Mouse (Mus musculus) forebrain, embryonic 13.5 days (tissue): ENCODE measurements at regions not wholly inside any gene's neighbourhood (a gene's known extent, or its start where the extent isn't known, plus 50 kb on each side); places are given as distances from the start of the nearest gene placed in this dataset.
A peak's percentile ranks its signal among the peaks of the same experiment; 100 is the strongest.

Experiments used
- ATAC-seq: fragments of 200-750 bp; cut with Nextera tagmentation; 2 replicates; pipeline ENCODE4 v1.8.0; 2017
- H3K27ac ChIP-seq: fragments of 300-500 bp; sonication (generic); 2 replicates; pipeline ENCODE4 v1.5.1; 2015; ENCODE audit warnings: inconsistent platforms, mild to moderate bottlenecking, moderate library complexity
- H3K27me3 ChIP-seq: fragments of 300-500 bp; sonication (generic); 2 replicates; pipeline ENCODE4 v1.6.1; 2015; ENCODE audit warnings: mild to moderate bottlenecking, inconsistent platforms
- H3K36me3 ChIP-seq: fragments of 300-500 bp; sonication (generic); 2 replicates; pipeline ENCODE4 v1.6.1; 2015; ENCODE audit warnings: mild to moderate bottlenecking, inconsistent platforms; ENCODE audit not compliant: poor library complexity, severe bottlenecking
- H3K4me1 ChIP-seq: fragments of 300-500 bp; sonication (generic); 2 replicates; pipeline ENCODE4 v1.6.1; 2015; ENCODE audit warnings: inconsistent platforms
- H3K4me2 ChIP-seq: fragments of 300-500 bp; sonication (generic); 2 replicates; pipeline ENCODE4 v1.6.1; 2015; ENCODE audit warnings: inconsistent platforms, mild to moderate bottlenecking, moderate library complexity
- H3K4me3 ChIP-seq: fragments of 300-500 bp; sonication (generic); 2 replicates; pipeline ENCODE4 v1.5.1; 2015; ENCODE audit warnings: mild to moderate bottlenecking, inconsistent platforms
- H3K9ac ChIP-seq: fragments of 300-500 bp; sonication (generic); 2 replicates; pipeline ENCODE4 v1.6.1; 2015; ENCODE audit warnings: mild to moderate bottlenecking, inconsistent platforms
- H3K9me3 ChIP-seq: fragments of 300-500 bp; sonication (generic); replicated peaks from 2 replicates; pipeline ENCODE4 v1.6.1; 2016; ENCODE audit warnings: inconsistent platforms
- WGBS: fragments of 180-500 bp; shearing (Covaris S2); methylation state at CpG from one replicate; pipeline ENCODE4 v1.1.7; 2015; 5-methylcytosine and 5-hydroxymethylcytosine counted together

DNA sequence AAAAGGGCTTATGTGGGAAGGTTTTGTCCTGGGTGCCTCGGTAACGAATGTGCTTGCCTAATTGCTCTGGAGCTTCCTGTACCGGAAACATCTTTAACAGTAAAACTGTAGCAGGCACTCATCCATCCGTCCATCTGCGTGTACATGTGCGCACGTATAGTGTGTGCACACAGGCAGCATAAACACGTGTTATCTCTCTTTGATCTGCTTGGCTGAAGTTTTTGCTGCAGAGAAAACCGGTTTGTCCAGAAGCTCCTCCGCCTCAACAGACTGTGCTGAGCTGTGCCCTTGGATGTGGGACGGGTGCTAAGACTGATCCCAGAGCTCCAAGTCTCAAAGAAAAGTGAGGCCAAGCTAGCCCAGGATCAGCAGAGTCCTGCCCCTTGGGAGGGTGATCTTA, 305.3 kb downstream of the Gadd45g start:
- no peak for ATAC-seq
- H3K4me1 ChIP-seq, result peaks cover 24% of the 10 kb centered on the region
- no peak overlapping the region for H3K9ac ChIP-seq
- no peaks in the 10 kb centered on the region for H3K27me3 ChIP-seq
- no peaks in the 10 kb centered on the region for H3K36me3 ChIP-seq
- 75% methylated on average over 11 of the region's 11 CpGs for WGBS
- H3K9me3 ChIP-seq, result no peaks in the 10 kb centered on the region
- H3K27ac ChIP-seq, result no peak overlapping the region
- no peak overlapping the region for H3K4me2 ChIP-seq
- no peak overlapping the region for H3K4me3 ChIP-seq

DNA sequence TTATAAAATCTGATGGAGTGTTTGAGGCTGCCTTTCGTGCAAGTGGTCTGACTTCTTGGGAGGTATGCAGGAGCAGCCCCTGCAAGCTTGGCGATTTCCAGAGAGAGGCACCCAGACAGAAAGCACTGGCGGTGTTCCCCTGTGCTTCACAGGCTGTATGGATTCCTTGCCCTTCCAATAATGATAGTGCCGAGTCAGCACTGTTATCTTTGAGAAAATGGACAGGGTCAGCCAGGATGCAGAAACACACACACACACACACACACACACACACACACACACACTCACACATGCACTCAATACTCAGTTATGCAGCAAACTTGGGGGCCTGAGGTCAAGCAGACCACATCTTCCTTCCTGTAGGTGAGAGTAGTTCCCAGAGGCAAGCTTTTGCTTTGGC, 305.7 kb downstream of the Gadd45g start:
- Histone ChIP-seq H3K4me2 (no peak overlapping the region), H3K4me1 (peaks cover 24% of the 10 kb centered on the region), H3K27ac (no peak overlapping the region), H3K9ac (no peak overlapping the region), H3K4me3 (no peak overlapping the region), H3K36me3 (no peaks in the 10 kb centered on the region), H3K27me3 (no peaks in the 10 kb centered on the region), H3K9me3 (no peaks in the 10 kb centered on the region)
- ATAC-seq, result no peak
- 83% methylated on average over 4 of the region's 4 CpGs for WGBS

DNA sequence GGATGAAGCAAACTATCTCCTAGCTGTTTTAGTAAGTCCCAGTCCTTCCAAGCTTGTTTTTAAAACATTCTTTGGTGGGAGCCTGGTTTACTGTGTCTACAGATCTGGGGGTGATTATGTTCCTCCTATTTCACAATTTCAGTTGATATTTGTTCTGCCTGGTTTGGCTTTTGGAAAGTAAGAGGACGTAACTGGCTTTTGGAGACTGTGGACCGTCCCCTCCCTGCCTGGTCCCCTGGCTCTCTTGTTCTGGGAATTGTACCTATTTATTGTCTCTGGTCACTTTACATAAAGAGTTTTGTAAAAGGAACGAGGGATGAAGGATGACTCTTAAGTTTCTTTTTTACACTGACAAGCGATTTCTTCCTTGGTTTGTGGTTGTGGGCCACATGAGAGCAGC, 306.6 kb downstream of the Gadd45g start:
- WGBS, result 83% methylated on average over 4 of the region's 4 CpGs

DNA sequence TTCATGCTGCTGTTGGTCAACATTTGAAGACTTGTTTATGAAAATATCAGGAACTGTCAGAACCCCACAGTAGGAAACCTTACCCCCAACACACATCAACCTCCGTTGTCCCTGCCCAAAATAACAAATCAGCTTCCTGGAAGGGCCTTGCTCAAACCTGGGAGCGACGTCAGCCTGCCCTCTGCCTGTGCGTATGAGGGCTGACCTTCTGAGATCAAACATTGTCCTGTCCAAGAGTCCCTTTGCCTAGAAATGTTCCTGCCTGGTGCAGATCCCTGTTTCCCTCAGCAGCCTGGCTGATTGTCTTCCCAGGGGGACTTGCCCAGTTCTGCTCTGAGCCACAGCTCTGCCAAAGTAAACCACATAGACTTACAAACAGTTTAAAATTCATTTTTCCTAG, 307.1 kb downstream of the Gadd45g start:
- no peak for ATAC-seq

More for the DNA sequence above, 306.6 kb downstream of the Gadd45g start:
- Histone ChIP-seq H3K27me3 (no peaks in the 10 kb centered on the region), H3K4me2 (no peak overlapping the region), H3K36me3 (no peaks in the 10 kb centered on the region), H3K27ac (no peak overlapping the region), H3K9ac (no peak overlapping the region), H3K4me3 (no peak overlapping the region), H3K4me1 (peaks cover 24% of the 10 kb centered on the region), H3K9me3 (no peaks in the 10 kb centered on the region)
- ATAC-seq, result no peak

DNA sequence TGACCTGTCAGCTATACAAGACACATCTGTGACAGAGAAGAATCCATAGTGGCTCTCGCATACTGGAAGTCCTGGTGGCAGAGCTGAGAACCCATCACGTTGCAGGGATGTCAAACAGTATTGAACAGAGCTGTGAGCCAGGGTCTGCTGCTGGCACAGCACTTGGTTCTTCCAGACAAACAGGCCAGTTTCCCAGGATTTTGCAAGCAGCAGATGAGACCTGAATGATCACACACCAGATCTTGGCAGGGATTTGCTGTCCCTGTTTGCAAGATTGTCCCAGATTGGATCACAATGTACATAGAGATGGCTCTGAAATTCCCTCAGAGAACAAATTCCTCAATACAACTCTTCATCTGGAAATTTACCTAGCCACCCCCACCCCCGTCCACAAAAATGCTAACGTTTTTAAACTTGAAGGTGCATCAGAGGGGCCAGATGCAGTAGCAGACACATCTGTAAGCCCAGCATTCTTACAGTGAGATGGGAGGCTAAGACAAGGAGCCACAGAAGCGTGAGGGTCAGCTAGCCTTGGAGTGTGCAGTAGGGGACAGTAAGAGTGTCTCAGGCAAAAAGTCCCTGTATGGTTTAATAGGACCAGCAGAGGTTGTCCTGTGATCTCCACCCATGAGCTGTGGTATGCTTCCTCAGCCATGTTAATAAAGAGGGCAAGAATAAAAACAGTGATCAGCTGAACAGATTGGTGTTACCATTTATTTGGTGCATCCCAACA, 307.8 kb downstream of the Gadd45g start:
- H3K36me3 ChIP-seq, result no peaks in the 10 kb centered on the region
- 0 out of 2 replicates have a peak overlapping the region, but pooled peaks have one; percentile 31 for H3K27ac ChIP-seq
- no peaks in the 10 kb centered on the region for H3K9me3 ChIP-seq
- H3K27me3 ChIP-seq, result no peaks in the 10 kb centered on the region
- H3K4me2 ChIP-seq, result peak overlapping the region; percentile 33; the same call in 1 of the 2 replicates
- peak overlapping the region; percentile 3; the same call in 1 of the 2 replicates for H3K9ac ChIP-seq
- peaks cover 24% of the 10 kb centered on the region for H3K4me1 ChIP-seq
- peak; percentile 19; the same call in 1 of the 2 replicates for ATAC-seq
- 75% methylated on average over 5 of the region's 5 CpGs for WGBS
- H3K4me3 ChIP-seq, result no peak overlapping the region

More for the DNA sequence above, 307.1 kb downstream of the Gadd45g start:
- no peak overlapping the region; the same call in 1 of the 2 replicates for H3K27ac ChIP-seq
- H3K9me3 ChIP-seq, result no peaks in the 10 kb centered on the region
- H3K4me2 ChIP-seq, result no peak overlapping the region
- H3K9ac ChIP-seq, result no peak overlapping the region
- H3K27me3 ChIP-seq, result no peaks in the 10 kb centered on the region
- 80% methylated on average over 4 of the region's 4 CpGs for WGBS
- H3K4me1 ChIP-seq, result peaks cover 24% of the 10 kb centered on the region
- H3K36me3 ChIP-seq, result no peaks in the 10 kb centered on the region
- no peak overlapping the region for H3K4me3 ChIP-seq

DNA sequence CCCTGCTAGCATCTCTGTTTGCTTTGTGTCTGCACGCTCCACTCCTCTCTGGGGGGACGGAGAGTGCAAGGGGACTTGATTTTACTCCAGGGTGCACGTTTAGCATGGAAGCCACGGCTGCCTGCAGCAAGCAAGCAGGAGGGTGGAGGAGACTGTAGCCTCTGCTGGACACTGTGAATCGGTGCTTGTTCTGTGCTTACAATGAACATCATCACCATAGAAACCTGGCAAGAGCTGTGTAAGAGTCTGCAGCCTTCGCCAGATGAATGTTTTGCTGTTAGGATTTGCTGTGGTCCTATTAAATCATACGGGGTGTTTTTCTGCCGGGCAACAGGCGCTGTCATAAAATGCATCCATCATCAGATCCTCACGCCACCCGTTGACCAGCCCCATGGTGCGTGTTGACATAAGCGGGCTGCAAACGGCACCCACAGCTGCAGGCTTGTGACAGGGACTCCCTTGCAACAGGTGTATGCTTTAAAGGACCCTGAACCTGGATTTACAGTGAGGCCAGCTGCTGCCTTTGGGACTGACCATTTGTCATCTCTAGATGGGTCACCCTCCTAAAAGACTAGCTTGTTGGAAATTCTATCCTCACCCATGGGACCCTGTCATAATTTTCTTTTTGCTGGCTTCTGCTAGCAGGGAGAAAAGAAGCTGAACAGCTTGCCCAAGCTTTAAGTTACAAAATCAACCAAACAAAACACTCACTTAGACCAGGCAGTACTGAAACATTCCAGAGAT, 308.5 kb downstream of the Gadd45g start:
- peak overlapping the region; percentile 33; the same call in 1 of the 2 replicates for H3K4me2 ChIP-seq

DNA sequence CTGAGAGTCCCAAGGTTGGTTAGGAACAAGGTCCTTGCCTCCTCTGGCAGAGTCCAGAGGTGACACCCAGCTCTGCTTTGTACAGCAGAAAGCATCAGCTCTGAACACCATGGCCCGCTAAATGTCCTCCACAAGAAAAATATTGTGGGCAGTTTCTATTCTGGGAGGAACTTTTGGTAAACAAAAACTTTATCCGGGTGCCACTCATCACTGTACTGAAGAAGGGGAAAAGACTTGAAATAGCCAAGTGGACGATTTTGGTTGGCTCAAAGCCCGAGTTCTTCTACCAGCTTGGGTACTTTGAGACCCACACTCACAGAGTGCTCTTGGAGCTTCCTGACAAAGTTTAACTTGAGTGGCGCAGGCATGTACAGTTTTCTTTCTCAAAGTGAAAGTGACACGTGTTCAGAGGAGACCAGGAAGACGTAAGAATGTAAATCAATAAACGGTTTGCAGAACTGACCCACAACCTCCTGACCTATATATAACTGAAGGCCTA, 309.2 kb downstream of the Gadd45g start:
- H3K27me3 ChIP-seq, result no peaks in the 10 kb centered on the region
- ATAC-seq, result no peak
- H3K27ac ChIP-seq, result no peak overlapping the region
- H3K36me3 ChIP-seq, result no peaks in the 10 kb centered on the region
- 79% methylated on average over 8 of the region's 8 CpGs for WGBS
- H3K9ac ChIP-seq, result no peak overlapping the region
- no peaks in the 10 kb centered on the region for H3K9me3 ChIP-seq
- H3K4me1 ChIP-seq, result peaks cover 24% of the 10 kb centered on the region
- no peak overlapping the region for H3K4me3 ChIP-seq
- no peak overlapping the region for H3K4me2 ChIP-seq

More for the DNA sequence above, 308.5 kb downstream of the Gadd45g start:
- H3K4me1 ChIP-seq, result peaks cover 24% of the 10 kb centered on the region
- 48% methylated on average over 14 of the region's 14 CpGs for WGBS
- 0 out of 2 replicates have a peak overlapping the region, but pooled peaks have one; percentile 31 for H3K27ac ChIP-seq
- H3K27me3 ChIP-seq, result no peaks in the 10 kb centered on the region
- H3K9ac ChIP-seq, result peak overlapping the region; percentile 3; the same call in 1 of the 2 replicates
- H3K36me3 ChIP-seq, result no peaks in the 10 kb centered on the region
- no peak overlapping the region for H3K4me3 ChIP-seq
- peak; percentile 85 for ATAC-seq
- H3K9me3 ChIP-seq, result no peaks in the 10 kb centered on the region

DNA sequence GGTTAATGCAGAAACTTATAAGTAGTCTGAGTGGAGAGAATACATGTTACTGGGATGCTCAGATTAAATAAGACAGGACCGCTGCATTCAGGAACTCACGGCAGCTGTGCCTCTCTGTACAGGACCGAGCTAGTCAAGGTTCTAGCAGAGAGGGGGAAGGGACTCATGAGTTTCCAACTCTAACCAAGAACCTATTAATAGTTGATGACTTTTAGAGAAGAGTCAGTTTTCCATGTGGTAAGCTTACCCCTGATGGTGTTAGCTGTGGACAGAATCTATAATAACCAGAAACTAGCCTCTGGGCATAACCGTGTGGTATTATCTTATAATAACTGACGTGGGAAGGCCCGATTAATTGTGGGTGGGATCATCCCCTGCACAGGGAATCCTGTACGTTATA, 316.2 kb downstream of the Gadd45g start:
- Histone ChIP-seq H3K27me3 (no peaks in the 10 kb centered on the region), H3K27ac (no peak overlapping the region), H3K9me3 (no peaks in the 10 kb centered on the region), H3K36me3 (no peaks in the 10 kb centered on the region), H3K4me1 (no peaks in the 10 kb centered on the region), H3K4me2 (no peak overlapping the region), H3K4me3 (no peak overlapping the region), H3K9ac (no peak overlapping the region)
- no peak for ATAC-seq
- WGBS, result 89% methylated on average over 7 of the region's 7 CpGs

DNA sequence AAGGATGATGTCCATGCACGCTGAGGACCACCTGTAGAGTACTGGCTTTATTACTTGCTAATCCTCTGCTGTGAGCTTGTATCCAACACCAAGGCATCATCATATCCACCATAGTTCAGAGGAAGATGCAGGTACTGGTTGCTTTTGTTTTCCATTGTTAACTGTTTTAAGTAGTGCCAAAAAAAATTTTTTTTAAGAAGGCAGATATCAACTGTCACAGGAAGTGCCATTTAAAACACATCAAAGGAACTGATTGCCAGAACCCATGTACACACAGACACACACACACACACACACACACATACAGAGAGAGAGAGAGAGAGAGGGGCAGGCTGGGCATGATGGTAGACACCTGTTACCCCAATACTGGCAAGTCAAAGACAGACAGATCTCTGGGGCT, 319.1 kb downstream of the Gadd45g start:
- H3K36me3 ChIP-seq, result no peaks in the 10 kb centered on the region
- H3K9me3 ChIP-seq, result no peaks in the 10 kb centered on the region
- no peak overlapping the region for H3K4me3 ChIP-seq
- no peak overlapping the region for H3K9ac ChIP-seq
- no peak overlapping the region for H3K4me2 ChIP-seq
- H3K4me1 ChIP-seq, result no peaks in the 10 kb centered on the region
- ATAC-seq, result no peak
- 79% methylated on average over 1 of the region's 1 CpGs for WGBS
- no peak overlapping the region for H3K27ac ChIP-seq
- H3K27me3 ChIP-seq, result no peaks in the 10 kb centered on the region

DNA sequence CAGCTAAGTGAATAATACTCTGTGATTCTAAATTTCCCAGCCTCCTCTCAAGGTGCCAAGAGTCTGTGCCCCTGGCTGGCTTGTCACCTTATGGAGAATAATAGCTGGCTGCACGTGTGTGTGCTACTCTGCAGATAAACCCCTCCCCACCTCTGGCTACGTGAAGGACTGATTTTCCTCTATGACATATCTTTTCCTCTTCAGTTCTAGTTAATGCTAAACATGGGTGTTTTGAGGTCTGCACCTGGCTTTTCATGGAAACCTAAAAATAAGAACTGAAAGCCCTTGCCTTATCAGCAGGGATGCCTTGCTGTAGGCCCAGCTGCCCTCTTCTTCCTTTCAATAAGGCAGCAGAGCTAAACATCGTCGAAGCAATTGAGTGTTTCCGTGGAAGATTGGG, 321.5 kb downstream of the Gadd45g start:
- H3K9ac ChIP-seq, result no peak overlapping the region
- H3K4me3 ChIP-seq, result no peak overlapping the region
- H3K36me3 ChIP-seq, result no peaks in the 10 kb centered on the region
- H3K9me3 ChIP-seq, result no peaks in the 10 kb centered on the region
- H3K4me2 ChIP-seq, result no peak overlapping the region
- no peak overlapping the region for H3K27ac ChIP-seq
- H3K4me1 ChIP-seq, result no peaks in the 10 kb centered on the region
- no peaks in the 10 kb centered on the region for H3K27me3 ChIP-seq
- ATAC-seq, result no peak
- WGBS, result 81% methylated on average over 5 of the region's 5 CpGs

DNA sequence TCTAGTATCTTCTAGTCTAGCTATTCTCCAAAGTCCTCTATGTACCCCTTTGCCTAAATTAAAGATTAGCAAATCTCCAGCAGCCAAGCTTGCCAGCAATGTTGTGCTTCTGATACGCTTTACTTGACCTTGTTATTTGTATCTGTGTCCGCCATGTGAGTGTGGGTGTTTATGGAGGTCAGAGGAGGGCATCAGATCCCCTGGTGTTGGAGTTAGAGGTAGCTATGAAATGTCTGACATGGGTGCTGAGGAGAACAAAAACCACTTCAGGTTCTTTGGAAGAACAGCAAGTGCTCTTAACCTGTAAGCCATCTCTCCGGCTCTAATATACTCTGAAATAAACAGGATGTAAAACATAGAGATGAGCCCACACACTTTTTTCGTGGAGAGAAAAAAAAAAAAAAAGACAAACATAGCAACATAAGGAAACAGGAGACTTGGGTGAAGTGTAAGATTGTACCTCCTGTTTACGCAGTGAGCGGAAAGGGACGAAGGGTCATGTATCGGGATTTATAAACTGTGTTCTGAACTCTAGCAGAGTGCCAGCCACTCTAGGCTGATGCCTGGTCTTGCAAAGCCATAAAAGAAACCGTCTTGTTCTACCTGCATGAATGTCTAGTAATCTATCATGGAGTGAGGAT, 326.3 kb downstream of the Gadd45g start:
- H3K9ac ChIP-seq, result no peak overlapping the region
- no peak overlapping the region for H3K4me2 ChIP-seq
- H3K36me3 ChIP-seq, result no peaks in the 10 kb centered on the region
- 93% methylated on average over 9 of the region's 9 CpGs for WGBS
- no peak overlapping the region for H3K27ac ChIP-seq
- no peaks in the 10 kb centered on the region for H3K27me3 ChIP-seq
- no peaks in the 10 kb centered on the region for H3K9me3 ChIP-seq
- H3K4me1 ChIP-seq, result no peaks in the 10 kb centered on the region
- ATAC-seq, result no peak
- no peak overlapping the region for H3K4me3 ChIP-seq

DNA sequence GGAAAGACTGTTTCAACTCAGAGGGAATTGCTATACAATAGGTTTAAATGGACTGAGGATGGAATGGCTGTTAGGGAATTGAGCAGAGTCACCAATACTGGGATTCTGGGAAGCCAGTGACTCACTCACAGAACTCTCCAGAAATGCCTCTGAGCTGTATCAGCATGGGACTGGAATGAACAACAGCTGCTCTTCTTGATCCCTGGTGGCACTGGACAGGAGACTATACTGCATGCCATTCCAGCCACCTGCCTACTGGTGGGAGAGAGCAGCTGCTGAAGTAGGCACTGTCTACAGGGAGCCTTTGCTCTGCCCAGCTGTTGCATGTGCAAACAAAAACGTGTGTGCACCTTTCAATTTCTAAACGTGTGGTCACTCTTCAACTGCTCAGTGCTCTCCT, 329.2 kb downstream of the Gadd45g start:
- H3K27ac ChIP-seq, result no peak overlapping the region
- H3K36me3 ChIP-seq, result no peaks in the 10 kb centered on the region
- no peak overlapping the region for H3K4me2 ChIP-seq
- H3K9me3 ChIP-seq, result no peaks in the 10 kb centered on the region
- ATAC-seq, result no peak
- H3K4me3 ChIP-seq, result no peak overlapping the region
- 68% methylated on average over 2 of the region's 2 CpGs for WGBS
- H3K4me1 ChIP-seq, result no peaks in the 10 kb centered on the region
- H3K27me3 ChIP-seq, result no peaks in the 10 kb centered on the region
- H3K9ac ChIP-seq, result no peak overlapping the region
